Mouse (Mus musculus): ENCODE results near the gene Kcnab1. TPM values are rescaled to one million over a fixed set of nuclear protein-coding genes. Genes with fewer than 3 reads are reported as not detected.
A peak's percentile ranks its signal among the peaks of the same experiment; 100 is the strongest.
"Not testable (repeated sequence)": the region's sequence is repeated elsewhere in the genome, so short reads cannot be mapped to it uniquely, and the experiment has no call there.

Kcnab1 gene
- total RNA-seq, 2 experiments from 2014 or later, result 100 to 102 TPM

GRCm38 (mm10) chr3:65363438-65363837, 254.3 kb downstream of the Kcnab1 start:
- DNase-seq (ENCODE audit: low spot score in 2 of 2), result no peak

- DNase-seq (ENCODE audit: low spot score in 2 of 2), result no peak
Measured at GRCm38 (mm10) chr3:65365184-65365583, 256.0 kb downstream of the Kcnab1 start.

GRCm38 (mm10) chr3:65365921-65366710, 256.9 kb downstream of the Kcnab1 start:
- DNase-seq (ENCODE audit: low spot score in 2 of 2), result no peak

- no peak for DNase-seq (ENCODE audit: low spot score in 2 of 2)
Measured at GRCm38 (mm10) chr3:65367944-65368343, 258.8 kb downstream of the Kcnab1 start.

- DNase-seq (ENCODE audit: low spot score in 2 of 2), result no peak
Measured at GRCm38 (mm10) chr3:65372552-65372951, 263.4 kb downstream of the Kcnab1 start.

GRCm38 (mm10) chr3:65373594-65374182, 264.5 kb downstream of the Kcnab1 start:
- no peak for DNase-seq (ENCODE audit: low spot score in 2 of 2)

GRCm38 (mm10) chr3:65374729-65375128, 265.5 kb downstream of the Kcnab1 start:
- no peak for DNase-seq (ENCODE audit: low spot score in 2 of 2)

- DNase-seq (ENCODE audit: low spot score in 2 of 2), result no peak
Measured at GRCm38 (mm10) chr3:65378724-65379123, 269.5 kb downstream of the Kcnab1 start.

GRCm38 (mm10) chr3:65379884-65380539, 270.8 kb downstream of the Kcnab1 start:
- DNase-seq (ENCODE audit: low spot score in 2 of 2), result peak; percentile 36 to 44

- DNase-seq (ENCODE audit: low spot score in 2 of 2), result no peak
Measured at GRCm38 (mm10) chr3:65381094-65381493, 271.9 kb downstream of the Kcnab1 start.

GRCm38 (mm10) chr3:65384431-65384830, 275.2 kb downstream of the Kcnab1 start:
- DNase-seq (ENCODE audit: low spot score in 2 of 2), result no peak

- no peak for DNase-seq (ENCODE audit: low spot score in 2 of 2)
Measured at GRCm38 (mm10) chr3:65385771-65386170, 276.6 kb downstream of the Kcnab1 start.

GRCm38 (mm10) chr3:65391222-65391783, 282.1 kb downstream of the Kcnab1 start:
- no peak for DNase-seq (ENCODE audit: low spot score in 2 of 2)

- DNase-seq (ENCODE audit: low spot score in 2 of 2), result no peak
Measured at GRCm38 (mm10) chr3:65391784-65392420, 282.7 kb downstream of the Kcnab1 start.

GRCm38 (mm10) chr3:65392421-65392817, 283.2 kb downstream of the Kcnab1 start, which contains the start of gene Ssr3:
Gene Ssr3, minus strand, starts transcription at chr3:65392623.
- peak; percentile 96 to 98 for DNase-seq (ENCODE audit: low spot score in 2 of 2)

GRCm38 (mm10) chr3:65395111-65395510, 285.9 kb downstream of the Kcnab1 start:
- DNase-seq (ENCODE audit: low spot score in 2 of 2), result not testable (repeated sequence)

GRCm38 (mm10) chr3:65396835-65397504, 287.8 kb downstream of the Kcnab1 start:
- DNase-seq (ENCODE audit: low spot score in 2 of 2), result no peak

- DNase-seq (ENCODE audit: low spot score in 2 of 2), result no peak
Measured at GRCm38 (mm10) chr3:65397566-65397965, 288.4 kb downstream of the Kcnab1 start.

GRCm38 (mm10) chr3:65405781-65406180, 296.6 kb downstream of the Kcnab1 start:
- DNase-seq (ENCODE audit: low spot score in 2 of 2), result no peak

GRCm38 (mm10) chr3:65407891-65408290, 298.7 kb downstream of the Kcnab1 start:
- no peak for DNase-seq (ENCODE audit: low spot score in 2 of 2)

GRCm38 (mm10) chr3:65416571-65416970, 307.4 kb downstream of the Kcnab1 start:
- DNase-seq (ENCODE audit: low spot score in 2 of 2), result no peak
